Mouse (Mus musculus) midbrain, embryonic 15.5 days (tissue): ENCODE measurements around the gene Zbtb7b. TPM values are rescaled to one million over a fixed set of nuclear protein-coding genes. Genes with fewer than 3 reads are reported as not detected.
A peak's percentile ranks its signal among the peaks of the same experiment; 100 is the strongest.

ENCODE experiments used
- ATAC-seq: fragments of 200-750 bp; cut with Nextera tagmentation; replicated peaks from 2 replicates; pipeline ENCODE4 v1.8.0; 2017; ENCODE audit warnings: moderate TSS enrichment
- H3K27ac ChIP-seq: fragments of 300-500 bp; sonication (generic); 2 replicates; pipeline ENCODE4 v1.5.1; 2015; ENCODE audit warnings: mild to moderate bottlenecking, inconsistent platforms
- H3K27me3 ChIP-seq: fragments of 300-500 bp; sonication (generic); replicated peaks from 2 replicates; pipeline ENCODE4 v1.6.1; 2015; ENCODE audit warnings: inconsistent platforms
- H3K36me3 ChIP-seq: fragments of 300-500 bp; sonication (generic); replicated peaks from 2 replicates; pipeline ENCODE4 v1.6.1; 2015; ENCODE audit warnings: inconsistent platforms
- H3K4me1 ChIP-seq: fragments of 300-500 bp; sonication (generic); 2 replicates; pipeline ENCODE4 v1.6.1; 2015; ENCODE audit warnings: inconsistent platforms
- H3K4me2 ChIP-seq: fragments of 300-500 bp; sonication (generic); 2 replicates; pipeline ENCODE4 v1.6.1; 2015; ENCODE audit warnings: inconsistent platforms, mild to moderate bottlenecking, moderate library complexity
- H3K4me3 ChIP-seq: fragments of 300-500 bp; sonication (generic); 2 replicates; pipeline ENCODE4 v1.5.1; 2015; ENCODE audit warnings: mild to moderate bottlenecking, inconsistent platforms
- H3K9ac ChIP-seq: fragments of 300-500 bp; sonication (generic); 2 replicates; pipeline ENCODE4 v1.6.1; 2015; ENCODE audit warnings: mild to moderate bottlenecking, inconsistent platforms
- H3K9me3 ChIP-seq: fragments of 300-500 bp; sonication (generic); 2 replicates; pipeline ENCODE4 v1.6.1; 2016; ENCODE audit warnings: inconsistent platforms
- WGBS: fragments of 180-500 bp; shearing (Covaris S2); methylation state at CpG from one replicate; pipeline ENCODE4 v1.1.7; 2015; ENCODE audit warnings: mixed read lengths; 5-methylcytosine and 5-hydroxymethylcytosine counted together
- polyA plus RNA-seq: library from polyadenylated mRNA; unstranded; fragments of >200 nt; fragmentation: Nextera tagmentation; extraction: Ambion mirVana; gene quantifications from 2 replicates; pipeline ENCODE4 v1.2.1, GENCODE M21; 2015

The Zbtb7b gene
- polyA plus RNA-seq, 1 experiment from 2014 or later, result 0.59 TPM

GRCm38 (mm10) chr3:89417131-89417530 lies 22.6 kb upstream of the Zbtb7b start:
- H3K9me3 ChIP-seq, result no peaks in the 10 kb centered on the region
- peaks cover 35% of the 10 kb centered on the region for H3K4me1 ChIP-seq
- H3K9ac ChIP-seq, result peak overlapping the region; percentile 37
- H3K27ac ChIP-seq, result peak overlapping the region; percentile 83
- H3K36me3 ChIP-seq, result peaks cover 10% of the 10 kb centered on the region
- no peak for ATAC-seq
- no peaks in the 10 kb centered on the region for H3K27me3 ChIP-seq
- peak overlapping the region; percentile 60 for H3K4me3 ChIP-seq
- WGBS, result 30% methylated on average over 2 of the region's 2 CpGs
- peak overlapping the region; percentile 98 for H3K4me2 ChIP-seq

- Histone ChIP-seq H3K27me3 (no peaks in the 10 kb centered on the region), H3K36me3 (peaks cover 10% of the 10 kb centered on the region), H3K4me3 (no peak overlapping the region), H3K9me3 (no peaks in the 10 kb centered on the region), H3K4me2 (no peak overlapping the region), H3K27ac (no peak overlapping the region), H3K9ac (no peak overlapping the region), H3K4me1 (peaks cover 27% of the 10 kb centered on the region)
- 98% methylated on average over 8 of the region's 8 CpGs for WGBS
- no peak for ATAC-seq
Measured at GRCm38 (mm10) chr3:89416158-89416557, 21.6 kb upstream of the Zbtb7b start.

GRCm38 (mm10) chr3:89411490-89412393 lies 17.2 kb upstream of the Zbtb7b start, which contains the start of gene Flad1:
TSS of gene Flad1 (minus strand) at chr3:89411870.
- H3K4me1 ChIP-seq, result peaks cover 19% of the 10 kb centered on the region
- no peaks in the 10 kb centered on the region for H3K27me3 ChIP-seq
- ATAC-seq, result peak; percentile 99

GRCm38 (mm10) chr3:89410864-89411263 lies 16.3 kb upstream of the Zbtb7b start:
- peaks cover 15% of the 10 kb centered on the region for H3K36me3 ChIP-seq
- H3K4me2 ChIP-seq, result peak overlapping the region; percentile 75
- ATAC-seq, result no peak
- WGBS, result 86% methylated on average over 10 of the region's 10 CpGs
- peak overlapping the region; percentile 47 for H3K9ac ChIP-seq
- peak overlapping the region; percentile 65 for H3K27ac ChIP-seq
- H3K9me3 ChIP-seq, result no peaks in the 10 kb centered on the region
- H3K27me3 ChIP-seq, result no peaks in the 10 kb centered on the region
- H3K4me1 ChIP-seq, result peaks cover 16% of the 10 kb centered on the region
- H3K4me3 ChIP-seq, result peak overlapping the region; percentile 44

More at GRCm38 (mm10) chr3:89411490-89412393, 17.2 kb upstream of the Zbtb7b start, which contains the start of gene Flad1:
- peak within 1 kb of the TSS; percentile 75 for H3K4me2 ChIP-seq
- peak within 1 kb of the TSS; percentile 47 for H3K9ac ChIP-seq
- H3K4me3 ChIP-seq, result peak within 1 kb of the TSS; percentile 44
- peak within 1 kb of the TSS; percentile 65 for H3K27ac ChIP-seq
- WGBS, result 6% methylated on average over 28 of the region's 28 CpGs
- H3K36me3 ChIP-seq, result peaks cover 15% of the 10 kb centered on the region
- H3K9me3 ChIP-seq, result no peaks in the 10 kb centered on the region

GRCm38 (mm10) chr3:89409701-89410100 lies 15.1 kb upstream of the Zbtb7b start:
- Histone ChIP-seq H3K9ac (no peak overlapping the region), H3K36me3 (peaks cover 9% of the 10 kb centered on the region), H3K4me1 (peaks cover 16% of the 10 kb centered on the region), H3K9me3 (no peaks in the 10 kb centered on the region), H3K27me3 (no peaks in the 10 kb centered on the region), H3K27ac (no peak overlapping the region), H3K4me2 (no peak overlapping the region), H3K4me3 (no peak overlapping the region)
- 98% methylated on average over 3 of the region's 3 CpGs for WGBS
- no peak for ATAC-seq

- no peak overlapping the region for H3K4me3 ChIP-seq
- no peak overlapping the region for H3K4me2 ChIP-seq
- H3K36me3 ChIP-seq, result 0 out of 2 replicates have a peak, but pooled peaks cover 8% of the 10 kb centered on the region
- peaks cover 16% of the 10 kb centered on the region for H3K4me1 ChIP-seq
- H3K9me3 ChIP-seq, result no peaks in the 10 kb centered on the region
- no peak overlapping the region for H3K27ac ChIP-seq
- 63% methylated on average over 16 of the region's 16 CpGs for WGBS
- H3K9ac ChIP-seq, result no peak overlapping the region
- H3K27me3 ChIP-seq, result no peaks in the 10 kb centered on the region
- no peak for ATAC-seq
Measured at GRCm38 (mm10) chr3:89408448-89408847, 13.9 kb upstream of the Zbtb7b start.

- 0 out of 2 replicates have a peak, but pooled peaks cover 8% of the 10 kb centered on the region for H3K36me3 ChIP-seq
- no peak overlapping the region for H3K27ac ChIP-seq
- WGBS, result 93% methylated on average over 6 of the region's 6 CpGs
- no peak overlapping the region for H3K9ac ChIP-seq
- peaks cover 16% of the 10 kb centered on the region for H3K4me1 ChIP-seq
- no peak overlapping the region for H3K4me3 ChIP-seq
- H3K4me2 ChIP-seq, result no peak overlapping the region
- no peak for ATAC-seq
- no peaks in the 10 kb centered on the region for H3K27me3 ChIP-seq
- no peaks in the 10 kb centered on the region for H3K9me3 ChIP-seq
Measured at GRCm38 (mm10) chr3:89406887-89407286, 12.3 kb upstream of the Zbtb7b start.

- no peak within 1 kb of the TSS for H3K4me2 ChIP-seq
- no peaks in the 10 kb centered on the region for H3K4me1 ChIP-seq
- no peaks in the 10 kb centered on the region for H3K9me3 ChIP-seq
- no peak within 1 kb of the TSS for H3K4me3 ChIP-seq
- WGBS, result 72% methylated on average over 5 of the region's 5 CpGs
- no peaks in the 10 kb centered on the region for H3K27me3 ChIP-seq
- H3K9ac ChIP-seq, result no peak within 1 kb of the TSS
- no peak within 1 kb of the TSS for H3K27ac ChIP-seq
- ATAC-seq, result no peak
- H3K36me3 ChIP-seq, result 0 out of 2 replicates have a peak, but pooled peaks cover 8% of the 10 kb centered on the region
Measured at GRCm38 (mm10) chr3:89402693-89403092, 8.1 kb upstream of the Zbtb7b start, which contains the start of gene Lenep. TSS of gene Lenep (minus strand) at chr3:89402793.

GRCm38 (mm10) chr3:89401329-89401728 lies 6.8 kb upstream of the Zbtb7b start:
- peaks cover 7% of the 10 kb centered on the region for H3K4me1 ChIP-seq
- H3K4me2 ChIP-seq, result no peak overlapping the region
- H3K4me3 ChIP-seq, result no peak overlapping the region
- 0 out of 2 replicates have a peak, but pooled peaks cover 4% of the 10 kb centered on the region for H3K36me3 ChIP-seq
- no peaks in the 10 kb centered on the region for H3K9me3 ChIP-seq
- WGBS, result 92% methylated on average over 7 of the region's 7 CpGs
- H3K27me3 ChIP-seq, result peaks cover 3% of the 10 kb centered on the region
- no peak for ATAC-seq
- H3K27ac ChIP-seq, result no peak overlapping the region
- H3K9ac ChIP-seq, result no peak overlapping the region

GRCm38 (mm10) chr3:89396654-89397005 lies 2.1 kb upstream of the Zbtb7b start:
- no peaks in the 10 kb centered on the region for H3K36me3 ChIP-seq
- H3K4me2 ChIP-seq, result peak overlapping the region; percentile 100
- H3K9me3 ChIP-seq, result no peaks in the 10 kb centered on the region
- peak overlapping the region; percentile 41 for H3K4me3 ChIP-seq
- H3K9ac ChIP-seq, result peak overlapping the region; percentile 34
- H3K27ac ChIP-seq, result no peak overlapping the region
- no peak for ATAC-seq
- 2% methylated on average over 4 of the region's 4 CpGs for WGBS
- peaks cover 53% of the 10 kb centered on the region for H3K4me1 ChIP-seq
- peaks cover 24% of the 10 kb centered on the region for H3K27me3 ChIP-seq

- no peak for ATAC-seq
- H3K27me3 ChIP-seq, result peaks cover 24% of the 10 kb centered on the region
- H3K9me3 ChIP-seq, result no peaks in the 10 kb centered on the region
- no peak overlapping the region for H3K27ac ChIP-seq
- H3K4me2 ChIP-seq, result peak overlapping the region; percentile 100
- no peaks in the 10 kb centered on the region for H3K36me3 ChIP-seq
- H3K4me1 ChIP-seq, result peaks cover 59% of the 10 kb centered on the region
- peak overlapping the region; percentile 34 for H3K9ac ChIP-seq
- under 1% methylated on average over 44 of the region's 44 CpGs for WGBS
- peak overlapping the region; percentile 41 for H3K4me3 ChIP-seq
Measured at GRCm38 (mm10) chr3:89395806-89396653, 1.5 kb upstream of the Zbtb7b start.

GRCm38 (mm10) chr3:89395419-89395805 lies 836 bp upstream of the Zbtb7b start:
- 5% methylated on average over 10 of the region's 10 CpGs for WGBS
- peaks cover 65% of the 10 kb centered on the region for H3K4me1 ChIP-seq
- H3K36me3 ChIP-seq, result no peaks in the 10 kb centered on the region
- H3K9ac ChIP-seq, result no peak overlapping the region
- H3K4me2 ChIP-seq, result peak overlapping the region; percentile 100
- H3K27me3 ChIP-seq, result peaks cover 24% of the 10 kb centered on the region
- no peak overlapping the region for H3K27ac ChIP-seq
- H3K4me3 ChIP-seq, result peak overlapping the region; percentile 46; the same call in 1 of the 2 replicates
- no peak for ATAC-seq
- no peaks in the 10 kb centered on the region for H3K9me3 ChIP-seq
